Mouse (Mus musculus) lung, embryonic 14.5 days (tissue): ENCODE measurements around the gene Gtsf1. TPM values are rescaled to one million over a fixed set of nuclear protein-coding genes. Genes with fewer than 3 reads are reported as not detected.
"Not testable (repeated sequence)": the region's sequence is repeated elsewhere in the genome, so short reads cannot be mapped to it uniquely, and the experiment has no call there.

Experiments
- ATAC-seq: fragments of 200-750 bp; cut with Nextera tagmentation; 2 replicates; pipeline ENCODE4 v1.8.0; 2017; ENCODE audit warnings: mild to moderate bottlenecking, moderate TSS enrichment, moderate library complexity; ENCODE audit not compliant: insufficient read depth
- DNase-seq: peaks from one replicate; pipeline ENCODE4 v3.0.0-alpha.2; 2015
- H3K27ac ChIP-seq: fragments of 300-500 bp; sonication (generic); 2 replicates; pipeline ENCODE4 v1.5.1; 2014; ENCODE audit warnings: low read depth, mild to moderate bottlenecking, moderate library complexity
- H3K27me3 ChIP-seq: fragments of 300-500 bp; sonication (generic); 2 replicates; pipeline ENCODE4 v1.6.1; 2014; ENCODE audit warnings: low read length, control low read depth; ENCODE audit not compliant: insufficient read depth
- H3K36me3 ChIP-seq: fragments of 300-500 bp; sonication (generic); 2 replicates; pipeline ENCODE4 v1.6.1; 2014; ENCODE audit warnings: control low read depth; ENCODE audit not compliant: insufficient read depth
- H3K4me1 ChIP-seq: fragments of 300-500 bp; sonication (generic); 2 replicates; pipeline ENCODE4 v1.6.1; 2014; ENCODE audit warnings: antibody characterized with exemption, control low read depth; ENCODE audit not compliant: insufficient read depth
- H3K4me2 ChIP-seq: fragments of 300-500 bp; sonication (generic); 2 replicates; pipeline ENCODE4 v1.6.1; 2014; ENCODE audit warnings: mild to moderate bottlenecking
- H3K4me3 ChIP-seq: fragments of 300-500 bp; sonication (generic); 2 replicates; pipeline ENCODE4 v1.5.1; 2014; ENCODE audit warnings: low read depth, low read length
- H3K9ac ChIP-seq: fragments of 300-500 bp; sonication (generic); 2 replicates; pipeline ENCODE4 v1.6.1; 2014
- H3K9me3 ChIP-seq: fragments of 300-500 bp; sonication (generic); 2 replicates; pipeline ENCODE4 v1.6.1; 2016; ENCODE audit warnings: low read depth, low read length, control low read depth
- CTCF ChIP-seq: IDR thresholded peaks from 2 replicates; pipeline ENCODE4 v1.5.1; 2016; ENCODE audit warnings: antibody characterized with exemption, low read depth
- WGBS: fragments of 180-500 bp; shearing (Covaris S2); extraction: QIAGEN DNeasy Blood & Tissue Kit; methylation state at CpG from one replicate; pipeline ENCODE4 v1.1.7; 2014; 5-methylcytosine and 5-hydroxymethylcytosine counted together
- polyA plus RNA-seq: library from polyadenylated mRNA; unstranded; fragments of >200 nt; fragmentation: Nextera tagmentation; extraction: Ambion mirVana; gene quantifications from 2 replicates; pipeline ENCODE4 v1.2.1, GENCODE M21; 2014

Gene Gtsf1
- polyA plus RNA-seq, 1 experiment from 2014 or later = not detected

GRCm38 (mm10) chr15:103454449-103454848, 24.2 kb upstream of the Gtsf1 start:
- Histone ChIP-seq H3K9me3 (no peaks in the 10 kb centered on the region), H3K36me3 (no peaks in the 10 kb centered on the region), H3K4me2 (no peak overlapping the region), H3K9ac (no peak overlapping the region), H3K4me1 (no peaks in the 10 kb centered on the region), H3K27ac (no peak overlapping the region), H3K4me3 (no peak overlapping the region), H3K27me3 (no peaks in the 10 kb centered on the region)
- no peak for DNase-seq
- 79% methylated on average over 6 of the region's 6 CpGs for WGBS
- no peak for ATAC-seq
- TF ChIP-seq CTCF = no peak

- no peaks in the 10 kb centered on the region for H3K4me1 ChIP-seq
- no peak for TF ChIP-seq CTCF
- no peaks in the 10 kb centered on the region for H3K27me3 ChIP-seq
- 84% methylated on average over 13 of the region's 13 CpGs for WGBS
- DNase-seq (peak; percentile 21), ATAC-seq (no peak)
- H3K4me3 ChIP-seq = no peak within 1 kb of the TSS
- H3K9me3 ChIP-seq = no peaks in the 10 kb centered on the region
- no peak within 1 kb of the TSS for H3K9ac ChIP-seq
- H3K36me3 ChIP-seq = no peaks in the 10 kb centered on the region
- H3K27ac ChIP-seq = no peak within 1 kb of the TSS
- H3K4me2 ChIP-seq = no peak within 1 kb of the TSS
Measured at GRCm38 (mm10) chr15:103453551-103454218, 23.4 kb upstream of the Gtsf1 start, which contains the start of gene Nckap1l. Nckap1l (plus strand) TSS chr15:103453794.

DNA sequence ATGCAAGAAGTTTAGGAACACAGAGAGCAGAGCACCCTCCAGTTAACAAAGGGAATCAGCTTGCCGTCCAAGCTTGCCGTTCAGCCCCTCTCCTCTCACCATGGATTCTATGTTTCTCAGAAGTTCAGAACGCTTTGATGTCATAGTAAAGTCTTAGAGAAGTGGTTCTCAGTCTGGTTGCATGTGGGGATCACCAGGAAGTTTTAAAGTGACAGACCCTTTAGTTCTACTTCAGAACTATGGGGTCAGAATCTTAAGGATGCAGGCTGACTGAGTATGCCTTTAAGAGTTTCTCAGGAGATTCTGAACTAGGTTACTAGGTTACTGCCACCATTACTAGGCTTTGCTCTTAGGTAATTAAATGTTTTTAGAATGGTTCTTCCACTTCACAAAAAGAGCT, 18.1 kb upstream of the Gtsf1 start, which contains the start of gene Gtsf2:
Gene Gtsf2 (minus strand): TSS at position 101 of the 400 bp plus-strand sequence.
- Histone ChIP-seq H3K4me2 (no peak within 1 kb of the TSS), H3K4me3 (no peak within 1 kb of the TSS), H3K27me3 (no peaks in the 10 kb centered on the region), H3K36me3 (no peaks in the 10 kb centered on the region), H3K9ac (no peak within 1 kb of the TSS), H3K27ac (no peak within 1 kb of the TSS), H3K9me3 (no peaks in the 10 kb centered on the region), H3K4me1 (no peaks in the 10 kb centered on the region)
- no peak for TF ChIP-seq CTCF
- ATAC-seq (no peak), DNase-seq (no peak)
- 20% methylated on average over 3 of the region's 3 CpGs for WGBS

DNA sequence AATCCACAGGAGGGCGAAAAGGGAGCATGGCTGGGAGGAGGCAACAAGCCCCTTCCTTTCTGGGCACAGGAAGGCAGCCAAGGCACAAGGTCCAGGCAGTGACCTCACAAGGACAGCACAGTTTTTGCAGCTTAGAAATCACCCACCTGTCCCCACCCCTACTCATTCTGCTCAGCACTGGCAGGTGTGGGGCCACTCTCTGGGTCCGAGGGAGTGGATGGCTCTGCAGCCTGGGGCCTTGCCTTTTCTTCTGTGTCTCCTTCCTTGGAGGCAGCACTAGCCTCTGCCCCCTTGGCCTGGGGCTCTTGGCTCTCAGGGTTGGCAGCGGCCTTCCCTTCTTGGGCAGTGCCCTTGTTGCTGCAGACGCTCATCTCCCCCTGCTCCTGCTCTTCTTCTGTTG, 15.7 kb upstream of the Gtsf1 start:
- not testable (repeated sequence) for H3K27ac ChIP-seq, H3K4me1 ChIP-seq, ATAC-seq, H3K4me2 ChIP-seq, H3K4me3 ChIP-seq, H3K27me3 ChIP-seq, H3K36me3 ChIP-seq, H3K9ac ChIP-seq, DNase-seq, H3K9me3 ChIP-seq
- 67% methylated on average over 4 of the region's 4 CpGs for WGBS

DNA sequence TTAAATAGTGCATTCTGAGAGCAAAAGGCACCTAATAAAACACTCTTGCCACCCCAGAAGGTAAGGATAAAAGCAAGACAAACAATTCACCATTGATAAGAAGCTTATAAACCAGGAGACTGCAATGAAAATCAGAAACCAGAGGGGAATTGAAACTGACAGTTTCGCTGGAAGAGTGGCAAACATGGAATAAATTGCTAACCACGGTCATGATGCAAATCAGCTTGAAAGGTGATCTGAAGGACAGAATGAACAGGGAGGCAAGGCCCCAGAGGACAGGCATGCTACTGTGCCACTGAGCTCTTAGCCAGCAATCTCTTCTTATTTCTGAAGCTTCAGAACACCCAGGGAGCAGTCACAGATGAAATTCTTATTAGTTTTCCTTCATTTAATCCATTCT, 3.3 kb downstream of the Gtsf1 start:
- DNase-seq (no peak), ATAC-seq (no peak)
- 40% methylated on average over 2 of the region's 2 CpGs for WGBS
- no peak for TF ChIP-seq CTCF
- H3K9ac ChIP-seq = no peak overlapping the region
- no peak overlapping the region for H3K4me3 ChIP-seq
- H3K27me3 ChIP-seq = no peaks in the 10 kb centered on the region
- H3K9me3 ChIP-seq = no peaks in the 10 kb centered on the region
- no peaks in the 10 kb centered on the region for H3K4me1 ChIP-seq
- no peaks in the 10 kb centered on the region for H3K36me3 ChIP-seq
- H3K4me2 ChIP-seq = no peak overlapping the region
- no peak overlapping the region for H3K27ac ChIP-seq

GRCm38 (mm10) chr15:103405586-103405985, 24.7 kb downstream of the Gtsf1 start:
- H3K9me3 ChIP-seq, ATAC-seq, H3K27me3 ChIP-seq, H3K9ac ChIP-seq, DNase-seq, H3K4me1 ChIP-seq, H3K27ac ChIP-seq, H3K4me3 ChIP-seq, H3K4me2 ChIP-seq, H3K36me3 ChIP-seq: not testable (repeated sequence)
- 94% methylated on average over 2 of the region's 3 CpGs for WGBS

GRCm38 (mm10) chr15:103401361-103401760, 28.9 kb downstream of the Gtsf1 start:
- no peak overlapping the region for H3K4me3 ChIP-seq
- no peak overlapping the region for H3K4me2 ChIP-seq
- H3K27me3 ChIP-seq = no peaks in the 10 kb centered on the region
- 87% methylated on average over 5 of the region's 5 CpGs for WGBS
- DNase-seq (no peak), ATAC-seq (no peak)
- no peaks in the 10 kb centered on the region for H3K9me3 ChIP-seq
- no peak overlapping the region for H3K9ac ChIP-seq
- no peaks in the 10 kb centered on the region for H3K4me1 ChIP-seq
- TF ChIP-seq CTCF = no peak
- no peak overlapping the region for H3K27ac ChIP-seq
- H3K36me3 ChIP-seq = no peaks in the 10 kb centered on the region
